Mouse (Mus musculus): ENCODE measurements around the gene Mtmr14. TPM values are rescaled to one million over a fixed set of nuclear protein-coding genes. Genes with fewer than 3 reads are reported as not detected.

Gene Mtmr14
- polyA plus RNA-seq, 1 experiment from 2014 or later: 44.8 TPM

DNA sequence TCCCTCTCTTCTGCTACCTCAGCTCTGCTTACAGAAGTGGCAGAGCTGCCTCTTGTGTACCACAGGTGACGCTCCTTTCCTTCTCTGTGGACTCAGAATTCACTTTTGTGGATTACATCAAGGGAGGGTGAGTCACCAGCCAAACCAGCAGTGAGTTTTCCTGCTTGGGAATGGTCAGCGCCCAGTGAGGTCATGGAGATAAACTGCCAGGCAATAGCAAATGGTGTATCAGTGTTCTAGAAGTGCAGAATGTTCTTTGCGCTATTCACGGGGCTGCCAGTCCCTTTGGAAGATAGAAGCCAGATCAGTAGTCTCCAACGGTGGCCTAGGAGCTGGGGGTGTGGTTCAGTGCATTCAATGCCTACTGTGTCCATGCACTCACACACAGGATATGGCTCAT, 55.3 kb downstream of the Mtmr14 start:
- 78% methylated on average over 5 of the region's 5 CpGs for WGBS
- H3K27me3 ChIP-seq (ENCODE audit: control insufficient read depth, insufficient read depth, low read length): no peaks in the 10 kb centered on the region; the same call in 1 of the 2 replicates
- H3K9me3 ChIP-seq (replicated peaks; ENCODE audit: control insufficient read depth, low read length): no peaks in the 10 kb centered on the region
- H3K36me3 ChIP-seq (replicated peaks; ENCODE audit: control insufficient read depth, insufficient read depth, low read depth, low read length): no peaks in the 10 kb centered on the region
- ATAC-seq (replicated peaks; ENCODE audit: insufficient number of reproducible peaks, low FRiP score, low TSS enrichment, low read depth) (no peak), DNase-seq (ENCODE audit: low spot score) (no peak)
- no peak overlapping the region for H3K27ac ChIP-seq (replicated peaks; ENCODE audit: low read depth, low read length)
- H3K4me2 ChIP-seq (ENCODE audit: low read depth, low read length): no peak overlapping the region
- H3K4me1 ChIP-seq (ENCODE audit: control insufficient read depth, insufficient read depth, low read length): no peaks in the 10 kb centered on the region
- no peak overlapping the region for H3K4me3 ChIP-seq (ENCODE audit: low read depth, low read length)
- H3K9ac ChIP-seq (replicated peaks; ENCODE audit: low read length): no peak overlapping the region

DNA sequence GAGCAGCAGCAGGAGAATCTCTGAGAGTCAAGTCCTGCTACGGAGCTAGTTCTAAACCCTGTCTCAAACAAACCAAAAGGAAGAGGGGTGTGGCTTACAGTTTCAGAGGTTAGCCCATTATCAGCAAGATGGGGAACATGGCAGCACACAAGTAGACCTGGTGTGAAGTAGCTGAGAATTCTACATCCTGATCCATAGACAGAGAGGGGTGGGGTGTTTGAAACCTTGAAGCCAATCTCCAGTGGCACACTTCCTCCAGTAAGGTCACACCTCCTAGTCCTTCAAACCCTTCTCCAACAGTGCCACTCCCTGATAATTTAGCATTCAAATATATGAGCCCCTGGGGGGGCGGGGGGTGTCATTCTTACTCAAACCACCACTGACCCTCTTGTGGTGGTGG, 58.4 kb downstream of the Mtmr14 start:
- 84% methylated on average over 2 of the region's 2 CpGs for WGBS
- Histone ChIP-seq H3K9ac (replicated peaks; ENCODE audit: low read length) (no peak overlapping the region), H3K4me2 (ENCODE audit: low read depth, low read length) (no peak overlapping the region), H3K27ac (replicated peaks; ENCODE audit: low read depth, low read length) (no peak overlapping the region), H3K36me3 (replicated peaks; ENCODE audit: control insufficient read depth, insufficient read depth, low read depth, low read length) (no peaks in the 10 kb centered on the region), H3K27me3 (ENCODE audit: control insufficient read depth, insufficient read depth, low read length) (no peaks in the 10 kb centered on the region), H3K4me1 (ENCODE audit: control insufficient read depth, insufficient read depth, low read length) (no peaks in the 10 kb centered on the region), H3K4me3 (ENCODE audit: low read depth, low read length) (no peak overlapping the region), H3K9me3 (replicated peaks; ENCODE audit: control insufficient read depth, low read length) (no peaks in the 10 kb centered on the region)
- ATAC-seq (replicated peaks; ENCODE audit: insufficient number of reproducible peaks, low FRiP score, low TSS enrichment, low read depth) (no peak), DNase-seq (ENCODE audit: low spot score) (no peak)

DNA sequence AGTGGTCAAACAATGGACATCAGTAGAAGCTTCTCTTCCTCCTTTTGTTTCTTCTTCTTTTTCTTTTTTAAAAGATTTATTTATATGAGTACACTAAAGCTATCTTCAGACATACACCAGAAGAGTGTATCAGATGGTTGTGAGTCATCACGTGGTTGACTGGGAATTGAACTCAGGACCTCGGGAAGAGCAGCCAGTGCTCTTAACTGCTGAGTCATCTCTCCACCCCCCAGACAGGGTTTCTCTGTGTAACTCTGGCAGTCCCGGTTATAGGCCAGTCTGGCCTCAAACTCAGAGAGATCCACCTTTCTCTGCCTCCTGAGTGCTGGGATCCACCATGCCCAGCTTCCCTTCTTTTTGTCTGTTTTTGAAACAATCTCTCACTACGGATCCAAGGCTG, 59.0 kb downstream of the Mtmr14 start:
- no peaks in the 10 kb centered on the region for H3K27me3 ChIP-seq (ENCODE audit: control insufficient read depth, insufficient read depth, low read length)
- H3K4me2 ChIP-seq (ENCODE audit: low read depth, low read length): no peak overlapping the region
- H3K36me3 ChIP-seq (replicated peaks; ENCODE audit: control insufficient read depth, insufficient read depth, low read depth, low read length): no peaks in the 10 kb centered on the region
- 65% methylated on average over 4 of the region's 4 CpGs for WGBS
- no peak for ATAC-seq (replicated peaks; ENCODE audit: insufficient number of reproducible peaks, low FRiP score, low TSS enrichment, low read depth)
- H3K9me3 ChIP-seq (replicated peaks; ENCODE audit: control insufficient read depth, low read length): no peaks in the 10 kb centered on the region
- H3K27ac ChIP-seq (replicated peaks; ENCODE audit: low read depth, low read length): no peak overlapping the region
- H3K9ac ChIP-seq (replicated peaks; ENCODE audit: low read length): no peak overlapping the region
- no peaks in the 10 kb centered on the region for H3K4me1 ChIP-seq (ENCODE audit: control insufficient read depth, insufficient read depth, low read length)
- H3K4me3 ChIP-seq (ENCODE audit: low read depth, low read length): no peak overlapping the region
- no peak for DNase-seq (ENCODE audit: low spot score)

DNA sequence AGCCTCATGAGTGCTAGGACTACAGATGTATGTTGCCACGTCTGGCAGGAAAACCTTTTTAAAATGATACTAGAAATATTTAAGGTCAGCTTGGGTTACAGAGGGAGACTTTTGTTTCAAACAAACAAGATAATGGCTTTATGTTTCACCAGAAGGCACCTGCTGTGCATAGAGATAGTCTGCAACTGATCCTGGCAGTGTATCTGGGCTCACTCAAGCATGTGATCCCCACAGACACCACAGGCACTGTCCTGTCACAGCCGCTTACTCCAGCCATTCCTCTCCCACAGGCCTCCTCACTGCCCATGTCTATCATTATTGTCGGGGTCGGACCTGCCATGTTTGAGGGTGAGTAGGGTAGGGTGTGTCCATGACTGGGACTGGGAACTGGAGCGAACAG, 63.7 kb downstream of the Mtmr14 start:
- ATAC-seq (replicated peaks; ENCODE audit: insufficient number of reproducible peaks, low FRiP score, low TSS enrichment, low read depth) (no peak), DNase-seq (ENCODE audit: low spot score) (no peak)
- Histone ChIP-seq H3K27me3 (ENCODE audit: control insufficient read depth, insufficient read depth, low read length) (no peaks in the 10 kb centered on the region), H3K4me1 (ENCODE audit: control insufficient read depth, insufficient read depth, low read length) (no peaks in the 10 kb centered on the region), H3K4me2 (ENCODE audit: low read depth, low read length) (no peak overlapping the region), H3K27ac (replicated peaks; ENCODE audit: low read depth, low read length) (no peak overlapping the region), H3K36me3 (replicated peaks; ENCODE audit: control insufficient read depth, insufficient read depth, low read depth, low read length) (no peaks in the 10 kb centered on the region), H3K4me3 (ENCODE audit: low read depth, low read length) (no peak overlapping the region), H3K9me3 (replicated peaks; ENCODE audit: control insufficient read depth, low read length) (no peaks in the 10 kb centered on the region), H3K9ac (replicated peaks; ENCODE audit: low read length) (no peak overlapping the region)
- 80% methylated on average over 5 of the region's 5 CpGs for WGBS

DNA sequence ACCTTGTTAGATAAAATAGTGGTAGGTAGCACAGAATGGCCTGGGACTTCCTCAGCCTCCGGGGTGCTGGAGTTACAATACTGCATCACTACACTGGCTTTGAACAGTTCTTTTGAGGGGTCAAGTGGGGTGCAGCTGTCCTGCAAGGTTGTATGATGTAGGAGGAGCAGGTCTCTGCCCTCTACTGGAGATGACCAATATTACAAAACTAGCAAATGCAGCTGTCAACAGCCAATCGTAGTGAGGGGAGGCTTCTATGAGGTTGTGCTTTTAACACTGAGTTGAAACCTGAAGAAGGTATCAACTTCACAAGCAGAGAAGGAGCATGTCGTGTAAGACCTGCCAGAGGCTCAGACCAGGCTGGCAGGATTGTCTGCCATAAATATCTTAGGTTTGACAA, 64.6 kb downstream of the Mtmr14 start:
- WGBS: 26% methylated on average over 3 of the region's 3 CpGs
- no peak overlapping the region for H3K4me3 ChIP-seq (ENCODE audit: low read depth, low read length)
- H3K9me3 ChIP-seq (replicated peaks; ENCODE audit: control insufficient read depth, low read length): no peaks in the 10 kb centered on the region
- H3K36me3 ChIP-seq (replicated peaks; ENCODE audit: control insufficient read depth, insufficient read depth, low read depth, low read length): no peaks in the 10 kb centered on the region
- H3K27ac ChIP-seq (replicated peaks; ENCODE audit: low read depth, low read length): no peak overlapping the region
- H3K27me3 ChIP-seq (ENCODE audit: control insufficient read depth, insufficient read depth, low read length): no peaks in the 10 kb centered on the region
- no peaks in the 10 kb centered on the region for H3K4me1 ChIP-seq (ENCODE audit: control insufficient read depth, insufficient read depth, low read length)
- DNase-seq (ENCODE audit: low spot score) (peak; percentile 56), ATAC-seq (replicated peaks; ENCODE audit: insufficient number of reproducible peaks, low FRiP score, low TSS enrichment, low read depth) (no peak)
- no peak overlapping the region for H3K9ac ChIP-seq (replicated peaks; ENCODE audit: low read length)
- H3K4me2 ChIP-seq (ENCODE audit: low read depth, low read length): no peak overlapping the region

DNA sequence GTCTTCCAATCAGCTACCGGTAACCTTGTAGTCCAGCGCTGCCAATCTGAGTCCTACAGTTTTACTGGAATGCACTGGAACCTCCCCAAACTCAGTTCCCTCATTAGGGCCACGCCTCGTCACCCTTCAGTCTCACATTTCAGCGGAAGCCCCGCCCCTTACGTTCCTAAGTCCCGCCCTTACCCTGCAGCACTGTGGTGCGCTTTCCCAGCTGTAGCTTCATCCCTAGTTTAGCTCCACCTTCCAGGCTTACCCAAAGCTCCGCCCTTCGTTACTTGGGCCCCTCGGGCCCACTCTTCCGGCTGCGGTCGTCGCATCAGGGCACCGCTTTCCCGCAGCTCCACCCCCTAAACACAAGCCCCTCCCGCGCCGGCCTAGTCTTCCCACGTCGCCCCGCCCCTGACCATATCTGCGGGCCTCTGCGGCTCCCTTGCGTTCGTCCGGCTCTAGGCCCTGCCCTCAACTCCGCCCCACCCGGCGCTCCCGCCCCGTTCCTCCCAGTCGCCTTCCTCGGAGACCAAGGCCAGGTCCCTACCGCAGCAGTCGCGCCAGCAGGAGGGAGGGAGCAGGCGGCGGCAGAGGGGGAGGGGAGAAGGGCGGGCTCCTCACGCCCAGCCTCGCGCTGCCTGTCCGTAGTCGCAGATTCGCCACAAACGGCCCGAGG, 68.8 kb downstream of the Mtmr14 start:
- Histone ChIP-seq H3K9me3 (replicated peaks; ENCODE audit: control insufficient read depth, low read length) (no peaks in the 10 kb centered on the region), H3K36me3 (replicated peaks; ENCODE audit: control insufficient read depth, insufficient read depth, low read depth, low read length) (peaks cover 5% of the 10 kb centered on the region), H3K27me3 (ENCODE audit: control insufficient read depth, insufficient read depth, low read length) (no peaks in the 10 kb centered on the region), H3K4me2 (ENCODE audit: low read depth, low read length) (peak overlapping the region; percentile 36), H3K4me3 (ENCODE audit: low read depth, low read length) (peak overlapping the region; percentile 97), H3K27ac (replicated peaks; ENCODE audit: low read depth, low read length) (peak overlapping the region; percentile 98), H3K9ac (replicated peaks; ENCODE audit: low read length) (peak overlapping the region; percentile 94), H3K4me1 (ENCODE audit: control insufficient read depth, insufficient read depth, low read length) (no peaks in the 10 kb centered on the region)
- under 1% methylated on average over 50 of the region's 50 CpGs for WGBS
- peak; percentile 99 for ATAC-seq (replicated peaks; ENCODE audit: insufficient number of reproducible peaks, low FRiP score, low TSS enrichment, low read depth)
- DNase-seq (ENCODE audit: low spot score): peak; percentile 99

DNA sequence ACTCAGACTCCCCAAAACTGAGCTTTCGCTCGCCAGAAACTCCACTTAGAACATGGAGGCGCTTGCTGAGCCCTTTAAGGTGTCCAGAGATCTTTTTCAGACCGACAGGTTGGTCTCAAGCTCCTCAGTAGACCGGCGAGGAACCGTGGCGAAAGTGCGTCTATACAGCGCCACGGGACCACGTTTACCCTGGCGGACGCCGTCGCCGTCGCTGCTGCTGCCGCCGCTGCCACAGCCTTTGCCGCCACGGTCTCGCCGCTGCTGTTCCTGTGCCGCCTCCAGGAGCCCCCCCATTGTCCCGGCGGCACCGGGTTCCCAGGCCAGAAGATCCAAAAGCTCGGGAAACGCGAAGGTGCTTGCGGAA, 69.3 kb downstream of the Mtmr14 start, which contains the start of gene Brpf1:
TSS of gene Brpf1 (plus strand) at position 152 of the 364 bp plus-strand sequence.
- H3K27me3 ChIP-seq (ENCODE audit: control insufficient read depth, insufficient read depth, low read length): no peaks in the 10 kb centered on the region
- peak within 1 kb of the TSS; percentile 97 for H3K4me3 ChIP-seq (ENCODE audit: low read depth, low read length)
- H3K9ac ChIP-seq (replicated peaks; ENCODE audit: low read length): peak within 1 kb of the TSS; percentile 94
- peak within 1 kb of the TSS; percentile 95 for H3K4me2 ChIP-seq (ENCODE audit: low read depth, low read length)
- no peaks in the 10 kb centered on the region for H3K4me1 ChIP-seq (ENCODE audit: control insufficient read depth, insufficient read depth, low read length)
- WGBS: under 1% methylated on average over 31 of the region's 32 CpGs
- DNase-seq (ENCODE audit: low spot score) (no peak), ATAC-seq (replicated peaks; ENCODE audit: insufficient number of reproducible peaks, low FRiP score, low TSS enrichment, low read depth) (peak; percentile 64)
- H3K27ac ChIP-seq (replicated peaks; ENCODE audit: low read depth, low read length): peak within 1 kb of the TSS; percentile 98
- H3K9me3 ChIP-seq (replicated peaks; ENCODE audit: control insufficient read depth, low read length): no peaks in the 10 kb centered on the region
- peaks cover 5% of the 10 kb centered on the region for H3K36me3 ChIP-seq (replicated peaks; ENCODE audit: control insufficient read depth, insufficient read depth, low read depth, low read length)

DNA sequence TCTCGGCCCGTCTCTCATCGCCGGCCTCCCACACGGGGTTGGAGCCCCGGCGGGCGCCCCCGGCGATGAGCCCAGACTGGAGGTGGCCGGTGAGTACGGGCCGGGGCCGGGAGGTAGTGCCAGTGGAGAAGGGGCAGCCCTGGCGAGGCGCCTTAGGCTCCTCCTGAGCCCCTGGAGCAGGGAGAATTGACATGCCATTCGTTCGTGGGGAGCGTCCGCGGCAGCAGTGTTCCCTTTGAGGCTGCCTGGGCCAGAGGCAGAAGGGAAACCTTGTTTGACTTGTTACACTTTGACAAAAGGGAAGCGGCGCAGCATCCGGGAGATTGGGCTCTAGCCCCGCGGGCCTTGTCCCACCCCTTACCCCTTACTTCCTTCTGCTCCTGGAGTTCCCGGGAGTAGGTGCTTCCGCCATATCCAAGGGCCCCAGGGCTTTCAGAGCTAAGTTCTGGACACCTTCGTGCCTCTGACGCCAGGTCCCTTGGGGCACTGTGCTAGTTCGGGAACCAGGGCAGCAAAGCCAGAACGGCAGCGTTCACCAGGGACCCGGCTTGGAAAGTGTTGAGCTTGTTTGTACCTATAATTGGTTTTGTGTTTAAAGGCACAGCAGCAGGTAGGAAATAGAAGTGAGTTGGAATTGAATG, 70.0 kb downstream of the Mtmr14 start:
- Histone ChIP-seq H3K27ac (replicated peaks; ENCODE audit: low read depth, low read length) (peak overlapping the region; percentile 98), H3K36me3 (replicated peaks; ENCODE audit: control insufficient read depth, insufficient read depth, low read depth, low read length) (peaks cover 5% of the 10 kb centered on the region), H3K9ac (replicated peaks; ENCODE audit: low read length) (peak overlapping the region; percentile 94), H3K4me3 (ENCODE audit: low read depth, low read length) (peak overlapping the region; percentile 97), H3K4me1 (ENCODE audit: control insufficient read depth, insufficient read depth, low read length) (no peaks in the 10 kb centered on the region), H3K9me3 (replicated peaks; ENCODE audit: control insufficient read depth, low read length) (no peaks in the 10 kb centered on the region), H3K27me3 (ENCODE audit: control insufficient read depth, insufficient read depth, low read length) (no peaks in the 10 kb centered on the region), H3K4me2 (ENCODE audit: low read depth, low read length) (peak overlapping the region; percentile 95)
- under 1% methylated on average over 28 of the region's 34 CpGs for WGBS
- DNase-seq (ENCODE audit: low spot score): peak; percentile 32
- ATAC-seq (replicated peaks; ENCODE audit: insufficient number of reproducible peaks, low FRiP score, low TSS enrichment, low read depth): 0 out of 2 replicates have a peak, but pooled peaks have one; percentile 3

All from embryonic facial prominence, embryonic 11.5 days (tissue).